Mouse (Mus musculus): ENCODE measurements around the gene Fam71e1.

Gene Fam71e1

DNA sequence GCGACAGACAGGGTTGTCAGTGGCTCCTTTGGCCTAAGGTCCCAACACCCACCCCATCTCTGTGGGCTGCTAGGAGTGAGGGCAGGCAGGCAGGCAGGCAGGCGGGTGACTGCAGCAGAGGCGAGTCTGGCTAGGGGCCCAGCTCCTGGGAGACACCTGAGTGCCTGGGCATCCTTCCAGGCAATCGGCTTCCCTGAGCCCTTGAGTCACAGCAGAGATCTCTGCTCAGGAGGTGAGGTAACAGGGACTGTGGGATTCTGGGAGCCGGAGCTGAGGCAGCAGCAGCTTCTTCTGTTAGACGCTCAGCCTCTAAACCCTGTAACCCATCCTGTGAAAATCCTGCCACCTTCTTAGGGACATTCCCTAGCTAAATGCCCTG lies 40.2 kb downstream of the Fam71e1 start:
- DNase-seq = no peak

DNA sequence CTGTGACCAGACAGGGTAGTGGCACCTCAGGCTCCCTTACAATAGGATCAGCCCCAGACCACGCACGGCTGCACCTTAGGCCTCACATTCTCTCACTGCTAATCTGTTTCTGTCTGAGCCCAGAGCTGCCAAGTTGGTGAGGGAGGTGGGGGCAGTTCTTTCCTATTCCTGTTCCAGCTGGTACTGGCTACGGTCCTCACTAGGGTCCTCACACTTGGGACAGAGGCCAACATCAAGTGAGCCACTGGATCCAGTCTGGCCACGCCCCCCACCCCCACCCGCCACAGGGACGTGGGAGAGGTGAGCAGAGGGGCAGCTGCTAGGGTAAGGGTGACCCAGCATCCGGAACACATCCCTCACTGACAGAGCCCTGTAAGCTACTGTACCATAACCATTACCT lies 40.6 kb downstream of the Fam71e1 start:
- DNase-seq = no peak

DNA sequence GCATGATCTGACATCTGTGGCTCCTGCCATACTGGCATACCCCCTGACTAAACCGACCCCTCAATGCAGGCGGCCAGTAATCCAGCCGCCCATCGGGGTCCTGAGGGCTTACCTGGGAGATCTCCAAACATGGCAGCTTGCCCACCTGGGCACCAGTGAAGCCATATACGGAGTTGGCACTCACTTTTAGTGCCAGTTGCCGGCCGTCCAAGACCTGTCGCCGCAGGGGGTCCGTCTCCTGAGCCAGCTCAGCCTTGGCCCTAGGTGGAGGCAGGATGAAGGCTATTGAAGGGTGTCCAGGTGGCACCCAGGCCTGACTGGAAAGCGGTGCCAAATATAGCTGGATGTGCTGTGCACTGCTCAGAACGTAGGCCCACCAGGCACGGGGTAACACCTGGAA lies 41.1 kb downstream of the Fam71e1 start:
- DNase-seq = no peak

DNA sequence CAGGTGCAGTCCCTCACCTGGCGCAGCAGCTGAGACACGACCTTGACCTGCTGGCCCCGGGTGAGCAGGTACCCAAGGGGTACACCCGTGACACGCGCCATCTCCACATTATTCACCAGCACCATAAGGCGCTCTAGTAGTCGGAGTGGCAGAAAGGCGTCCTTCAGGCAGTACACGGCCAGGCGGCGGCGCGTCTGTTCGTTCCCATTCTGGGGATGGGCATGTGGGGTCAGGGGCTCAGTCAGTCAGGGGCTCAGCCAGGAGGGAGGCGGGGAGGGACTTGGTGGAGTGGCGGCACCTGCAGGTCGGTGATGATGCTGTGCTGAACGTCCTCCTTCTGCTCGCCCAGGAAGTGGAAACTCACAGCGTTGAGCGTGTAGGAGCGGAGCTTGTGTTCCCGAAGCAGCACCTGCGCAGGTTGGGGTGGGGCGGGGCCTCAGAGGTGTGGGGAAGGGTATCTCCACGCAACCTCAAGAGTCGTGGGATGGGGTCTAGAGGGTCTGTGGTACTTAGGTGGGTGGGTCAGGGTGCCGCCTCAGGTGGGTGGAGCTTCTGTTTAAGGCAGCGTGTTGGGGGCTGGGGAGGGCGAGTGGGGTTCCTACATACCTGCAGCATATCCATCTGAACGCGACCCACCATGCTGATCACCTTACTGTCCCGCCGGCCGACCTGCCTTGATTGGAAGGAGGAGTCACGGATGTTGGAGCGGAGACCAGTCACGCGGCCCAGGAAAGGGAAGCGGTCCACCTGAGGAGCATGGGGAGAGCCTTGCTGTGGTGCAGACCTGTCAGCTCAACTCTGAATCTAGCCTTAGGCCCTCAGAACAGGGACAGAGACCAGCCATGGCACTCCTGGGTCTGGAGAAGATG lies 42.6 kb downstream of the Fam71e1 start:
- no peak for DNase-seq

GRCm38 (mm10) chr7:44542555-44542954 lies 46.2 kb downstream of the Fam71e1 start:
- no peak for DNase-seq

DNA sequence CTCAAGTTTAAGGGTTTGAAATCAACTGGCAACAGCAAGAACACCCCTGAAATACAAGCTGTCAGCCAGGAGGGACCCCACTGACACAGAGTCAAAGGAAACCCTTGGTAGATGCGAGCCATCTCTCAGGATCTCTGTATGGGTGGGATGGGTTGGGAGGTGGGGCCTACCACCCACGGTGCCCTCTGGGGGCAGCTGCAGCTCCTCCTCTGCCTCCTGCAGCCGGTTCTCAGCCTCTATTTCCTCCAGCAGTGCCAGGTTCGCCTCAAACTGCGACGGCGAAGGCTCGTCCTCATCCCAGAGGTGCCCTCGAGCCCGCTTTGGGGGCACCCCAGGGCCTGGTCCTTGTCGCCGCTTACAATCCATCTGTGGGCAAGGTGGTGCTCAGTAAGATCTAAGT lies 46.7 kb downstream of the Fam71e1 start:
- DNase-seq = no peak

DNA sequence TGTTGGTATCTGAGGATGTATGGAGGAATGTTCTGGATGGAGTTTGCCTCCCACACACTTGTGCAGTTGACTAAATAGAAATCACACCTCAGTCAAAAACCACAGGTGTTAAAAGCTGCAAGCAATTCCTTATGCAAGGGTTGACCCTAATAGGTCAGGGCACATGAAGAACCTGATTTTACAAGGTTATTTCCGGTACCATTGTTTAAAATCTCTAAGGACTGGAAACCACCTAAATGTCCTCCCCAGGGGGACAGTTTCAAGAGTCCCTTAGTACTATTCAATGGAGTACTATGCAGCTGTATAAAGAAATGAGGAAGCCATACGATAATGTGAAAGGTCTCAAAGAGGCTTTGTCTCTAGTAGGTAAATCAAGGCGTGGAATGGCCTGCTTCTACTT lies 49.9 kb downstream of the Fam71e1 start:
- no peak for DNase-seq

- DNase-seq = no peak
These were observed 50.7 kb downstream of the Fam71e1 start for GRCm38 (mm10) chr7:44547041-44547440.

DNA sequence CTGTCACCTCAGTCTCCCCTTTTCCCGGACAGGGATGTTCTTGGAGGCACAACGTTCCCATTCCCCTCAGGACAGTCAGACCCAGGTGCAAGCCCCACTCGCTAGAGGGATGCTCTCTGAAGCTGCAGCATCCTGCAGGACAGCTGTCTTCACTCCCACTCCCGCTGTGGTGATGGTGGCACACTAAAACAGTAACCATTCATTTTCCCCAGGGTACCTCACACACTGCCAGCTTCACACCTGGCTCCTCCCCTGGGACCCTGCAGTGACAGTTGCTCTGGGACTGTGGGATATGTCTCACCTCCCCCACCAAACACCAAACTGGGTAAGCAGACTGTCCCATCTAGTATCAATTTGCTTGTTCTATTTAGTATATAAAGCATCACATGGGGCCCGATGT lies 51.3 kb downstream of the Fam71e1 start:
- DNase-seq = no peak

- DNase-seq = peak; percentile 100
These were observed 52.2 kb downstream of the Fam71e1 start, which contains the start of gene Pold1 for GRCm38 (mm10) chr7:44548497-44549087. Gene Pold1 (minus strand): TSS chr7:44548849.

GRCm38 (mm10) chr7:44549621-44550408 lies 53.4 kb downstream of the Fam71e1 start:
- DNase-seq = peak; percentile 24

- no peak for DNase-seq
These were observed 54.0 kb downstream of the Fam71e1 start for GRCm38 (mm10) chr7:44550409-44550678.
